Mouse (Mus musculus) thymus, postnatal 14 days (tissue): Measurements from ENCODE around the gene Wdr81.
"Not testable (repeated sequence)": the region's sequence is repeated elsewhere in the genome, so short reads cannot be mapped to it uniquely, and the experiment has no call there.

Experiments used
- DNase-seq: peaks from one replicate; pipeline ENCODE4 v3.0.0; 2021

Gene Wdr81

DNA sequence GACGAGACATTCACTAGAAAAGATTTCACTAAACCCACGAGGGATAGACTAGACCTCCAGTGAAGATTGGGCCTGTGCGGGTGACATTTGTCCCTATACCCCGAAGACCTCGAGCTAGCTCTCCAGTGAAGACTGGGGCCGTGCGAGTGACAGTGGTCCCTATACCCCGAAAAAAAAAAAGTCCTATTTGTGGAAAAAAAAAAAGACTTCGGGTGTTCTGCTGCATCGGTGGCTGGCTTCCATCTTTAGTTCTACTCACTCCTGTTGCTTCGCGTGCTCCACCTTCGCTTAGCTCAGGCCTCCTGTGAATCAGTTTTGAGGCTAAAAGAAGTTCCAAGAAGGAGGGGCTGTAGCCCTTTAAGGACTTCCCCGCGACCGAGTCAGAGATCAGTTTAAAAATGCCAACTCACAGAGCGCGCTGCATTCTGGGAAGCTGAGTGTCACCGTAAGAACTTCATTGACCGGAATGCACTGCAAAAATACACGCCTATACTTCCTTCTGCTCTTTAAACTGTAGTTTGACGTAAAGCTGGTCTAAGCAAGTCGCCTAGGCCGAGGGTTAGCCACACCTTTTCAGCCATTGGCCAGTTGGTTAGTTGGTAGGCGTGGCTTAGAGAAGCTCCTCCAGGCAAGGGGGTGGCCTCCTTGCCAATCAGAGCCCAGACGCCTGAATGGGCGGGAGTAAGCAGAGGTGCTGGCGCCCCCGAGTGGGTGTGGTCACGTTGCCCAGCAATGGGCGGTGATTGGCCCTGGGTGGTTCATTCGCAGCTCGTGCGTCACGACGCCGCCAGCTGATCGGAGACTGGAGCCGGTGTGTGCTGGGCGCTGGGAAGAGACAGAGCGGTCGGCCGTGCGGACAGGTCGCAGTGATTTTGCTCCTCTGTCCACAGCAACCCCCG lies 6.6 kb upstream of the Wdr81 start, which contains the start of gene Tlcd2:
Gene Tlcd2 (plus strand): TSS at position 872 of the 899 bp plus-strand sequence.
- DNase-seq = peak; percentile 99

DNA sequence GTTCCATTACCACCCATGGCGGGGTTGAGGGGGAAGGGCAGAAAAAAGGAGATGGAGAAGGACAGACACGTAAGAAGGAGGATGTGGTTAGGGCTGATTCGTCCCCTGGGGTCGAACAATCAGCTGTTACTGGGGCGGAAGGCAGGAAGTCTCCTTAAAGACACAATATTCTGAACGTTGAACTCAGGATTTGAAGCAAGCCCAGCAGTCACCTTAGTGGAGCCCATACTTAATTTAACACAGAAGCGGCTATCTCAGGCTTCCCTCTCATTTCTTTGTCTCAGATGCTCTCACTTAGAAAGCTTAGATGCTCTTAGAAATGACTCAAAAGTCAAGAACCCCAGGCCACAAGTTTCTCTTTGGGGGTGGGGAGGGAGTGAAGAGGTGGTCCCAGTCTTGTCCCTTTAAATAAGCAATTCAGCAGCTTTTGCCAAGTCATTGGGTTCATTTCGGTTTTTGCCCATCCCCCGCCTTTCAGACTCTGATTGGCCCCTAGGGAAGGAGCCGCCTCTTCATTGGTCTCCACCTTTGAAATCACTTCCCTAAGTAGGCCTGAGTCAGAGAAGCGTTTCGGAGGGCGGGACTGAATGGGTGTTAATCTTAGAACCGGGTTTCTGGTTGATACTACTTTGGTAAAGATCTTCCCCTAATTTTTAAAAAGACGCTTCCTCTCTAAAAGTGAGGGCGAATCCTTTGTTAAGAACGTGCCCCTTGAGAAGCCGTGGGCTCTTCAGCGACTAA lies 5.8 kb upstream of the Wdr81 start:
- peak; percentile 91 for DNase-seq

DNA sequence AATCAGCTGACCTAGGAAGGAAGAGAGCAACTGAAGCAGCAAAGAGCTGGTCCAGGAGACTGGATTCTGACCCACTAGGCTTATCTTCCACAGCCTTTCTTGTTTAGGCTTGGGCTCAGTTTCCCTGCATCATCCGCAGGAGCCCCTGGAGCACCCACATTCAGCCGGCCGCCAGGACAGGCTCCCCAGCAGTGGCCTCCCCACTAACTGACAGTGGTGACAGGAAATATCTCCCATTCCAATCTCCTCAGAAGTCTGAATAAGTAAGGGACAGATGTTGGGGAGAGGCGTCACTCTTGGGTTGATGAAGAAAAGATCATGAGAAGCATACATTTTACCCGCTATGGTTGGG lies 5.2 kb upstream of the Wdr81 start:
- no peak for DNase-seq

DNA sequence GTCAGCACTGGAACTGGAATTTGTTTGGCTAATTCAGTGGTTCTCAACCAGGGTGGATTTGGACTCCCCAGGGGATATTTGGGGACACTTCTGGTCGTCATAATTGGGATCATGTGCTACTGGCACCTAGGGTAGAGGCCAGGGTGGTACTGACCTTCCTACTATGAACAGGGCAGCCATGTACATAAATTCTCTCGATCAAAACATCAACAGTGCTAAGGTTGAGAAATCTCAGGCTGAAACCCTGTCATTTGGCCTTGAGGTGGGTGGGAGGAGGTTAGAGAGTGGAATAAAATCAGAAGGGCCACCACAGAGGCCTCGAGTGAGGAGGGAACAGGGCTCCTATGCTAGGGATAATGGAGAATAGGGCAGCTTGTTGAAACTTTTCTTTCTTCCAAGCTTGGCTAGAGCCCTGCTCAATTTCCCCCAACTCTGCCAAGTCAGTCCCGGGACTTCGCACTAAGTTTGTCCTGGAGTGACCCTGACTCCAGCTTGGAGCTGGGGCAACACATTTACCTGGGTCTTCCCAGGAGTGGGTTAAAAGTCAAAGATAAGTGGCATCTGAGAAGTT lies 4.7 kb upstream of the Wdr81 start:
- no peak for DNase-seq

DNA sequence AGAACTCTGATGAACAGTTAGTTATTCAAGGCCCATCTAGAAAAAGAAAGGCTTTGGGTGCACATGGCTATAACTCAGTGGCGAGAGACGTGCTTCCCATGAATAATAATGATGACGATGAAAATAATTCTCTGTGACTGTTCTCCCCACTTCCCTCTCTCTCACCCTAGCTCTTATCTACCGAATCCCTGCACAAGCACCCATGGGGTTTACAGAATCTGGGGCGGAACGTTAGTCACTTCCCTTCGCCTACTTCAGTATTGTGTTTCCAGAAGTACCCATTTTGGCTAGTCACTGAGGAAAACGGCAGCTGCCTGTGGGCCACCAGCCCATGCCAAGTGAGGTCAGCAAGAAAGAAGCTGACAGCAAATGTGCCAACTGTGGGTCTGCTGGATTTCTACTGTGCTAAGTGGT lies 4.1 kb upstream of the Wdr81 start:
- DNase-seq = peak; percentile 30

DNA sequence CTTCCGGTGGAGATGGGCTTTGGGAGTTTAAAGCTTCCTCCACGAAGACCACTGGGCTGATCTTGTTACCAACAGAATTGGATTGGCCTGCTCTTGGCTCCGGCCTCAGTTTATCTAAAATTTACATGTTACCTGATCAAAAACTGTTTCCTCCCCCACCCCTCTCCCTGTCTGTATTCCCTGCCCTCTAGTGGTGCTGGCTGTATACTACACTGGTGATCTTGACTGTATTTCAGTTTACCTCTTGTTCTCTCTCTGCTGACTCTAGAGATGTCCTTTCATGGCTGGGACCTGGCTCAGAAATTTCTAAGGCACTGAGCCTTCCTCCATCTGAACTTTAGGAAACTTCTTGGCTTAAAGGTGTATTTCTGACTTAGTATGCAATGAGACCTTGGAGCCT lies 3.7 kb upstream of the Wdr81 start:
- peak; percentile 75 for DNase-seq

DNA sequence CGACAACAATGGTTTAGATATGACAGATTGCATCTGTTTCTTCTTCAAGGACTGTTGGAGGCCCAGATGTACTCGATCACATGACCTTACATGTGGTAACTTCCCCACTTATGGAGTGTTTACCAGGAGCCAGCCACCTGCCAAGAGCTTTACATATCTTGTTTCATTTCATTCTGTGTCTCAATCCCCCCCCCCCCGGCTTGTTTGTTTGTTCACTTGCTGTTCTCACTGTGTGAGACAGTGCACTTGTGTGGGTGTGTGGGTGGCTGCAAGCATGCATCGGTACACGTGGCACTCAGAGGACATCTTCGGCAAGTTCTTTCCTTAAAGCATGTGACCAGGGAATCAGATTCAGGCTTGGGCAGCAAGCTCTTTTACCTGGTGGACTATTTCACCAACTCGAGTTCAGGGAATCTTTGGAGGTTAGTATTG lies 1.9 kb upstream of the Wdr81 start:
- peak; percentile 47 for DNase-seq

DNA sequence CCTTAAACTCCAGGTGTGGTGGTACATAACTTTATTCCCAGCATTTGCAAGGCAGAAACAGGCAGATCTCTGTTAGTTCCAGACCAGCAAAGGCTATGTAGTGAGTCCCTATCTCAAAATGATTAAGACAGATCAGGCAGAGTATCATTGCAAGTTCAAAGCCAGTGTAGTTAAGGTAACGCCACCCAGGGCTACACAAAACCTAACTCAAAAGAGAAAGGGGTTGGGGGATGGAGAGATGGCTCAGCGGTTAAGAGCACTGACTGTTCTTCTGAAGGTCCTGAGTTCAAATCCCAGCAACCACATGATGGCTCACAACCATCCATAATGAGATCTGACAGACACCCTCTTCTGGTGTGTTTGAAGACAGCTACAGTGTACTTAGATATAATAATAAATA lies 1.5 kb upstream of the Wdr81 start:
- DNase-seq = not testable (repeated sequence)

DNA sequence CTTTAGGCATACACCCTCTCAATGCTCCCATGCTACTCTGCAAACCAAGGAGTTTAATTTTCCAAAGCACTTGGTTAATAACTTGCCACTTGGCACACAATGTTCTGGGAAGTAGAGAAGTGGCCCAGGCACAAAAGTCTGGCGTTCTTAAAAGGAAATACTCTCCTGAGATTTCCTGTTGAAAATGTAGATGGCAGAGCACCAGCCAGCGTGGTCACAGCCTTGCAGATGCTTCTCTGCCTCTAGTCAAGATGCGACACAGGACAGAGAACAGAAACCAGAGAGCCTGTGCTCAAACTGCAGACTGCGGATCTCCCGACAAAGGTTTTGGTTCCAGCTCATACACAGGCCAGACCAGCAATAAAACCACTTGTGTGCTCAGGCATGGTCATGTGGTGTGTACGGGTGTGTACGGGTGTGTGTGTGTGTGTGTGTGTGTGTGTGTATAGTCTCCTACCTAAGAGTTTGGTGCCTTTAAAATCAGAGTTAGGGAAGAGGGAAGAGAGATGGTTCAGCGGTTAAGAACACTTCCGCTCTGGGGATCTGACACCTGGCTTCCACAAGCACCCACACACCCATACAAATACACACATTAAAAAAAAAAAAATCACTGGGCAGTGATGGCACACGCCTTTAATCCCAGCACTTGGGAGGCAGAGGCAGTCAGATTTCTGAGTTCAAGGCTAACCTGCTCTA lies 672 bp upstream of the Wdr81 start:
- peak; percentile 28 for DNase-seq

DNA sequence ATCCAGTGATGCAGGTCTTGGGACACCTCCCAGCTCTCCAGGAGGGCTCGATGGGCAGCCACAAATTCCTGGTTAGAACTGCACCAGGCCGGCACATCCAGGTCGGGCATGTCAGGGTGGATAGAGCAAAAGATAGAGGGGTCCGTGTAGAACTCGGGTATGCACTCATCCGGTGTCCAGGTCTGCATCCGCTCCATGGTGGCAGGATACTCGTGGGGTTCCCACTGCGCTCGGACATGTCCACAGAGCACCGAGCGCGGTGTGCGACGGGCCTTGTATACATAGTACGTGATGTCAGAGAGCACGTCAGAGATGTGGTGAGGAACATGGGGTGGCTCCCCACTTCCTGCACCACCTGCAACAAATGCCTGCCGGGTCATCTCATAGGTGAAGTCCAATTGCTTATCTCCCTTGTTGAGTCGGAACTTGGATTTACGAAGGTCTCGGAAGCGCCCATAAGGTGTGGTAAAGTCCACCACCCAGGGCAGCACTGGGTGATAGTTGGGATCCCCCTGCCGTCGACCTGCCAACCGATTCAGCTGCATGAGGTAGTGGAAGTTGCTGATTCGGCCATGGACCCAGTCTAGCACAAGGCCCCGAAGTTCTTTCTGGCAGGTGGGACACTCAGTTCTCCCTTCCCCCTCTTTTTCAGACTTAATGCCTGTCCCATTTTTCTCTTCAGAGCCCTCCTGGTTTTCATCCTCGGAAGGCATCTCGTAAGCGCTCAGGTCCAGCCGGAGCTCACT lies 1.5 kb downstream of the Wdr81 start:
- no peak for DNase-seq

DNA sequence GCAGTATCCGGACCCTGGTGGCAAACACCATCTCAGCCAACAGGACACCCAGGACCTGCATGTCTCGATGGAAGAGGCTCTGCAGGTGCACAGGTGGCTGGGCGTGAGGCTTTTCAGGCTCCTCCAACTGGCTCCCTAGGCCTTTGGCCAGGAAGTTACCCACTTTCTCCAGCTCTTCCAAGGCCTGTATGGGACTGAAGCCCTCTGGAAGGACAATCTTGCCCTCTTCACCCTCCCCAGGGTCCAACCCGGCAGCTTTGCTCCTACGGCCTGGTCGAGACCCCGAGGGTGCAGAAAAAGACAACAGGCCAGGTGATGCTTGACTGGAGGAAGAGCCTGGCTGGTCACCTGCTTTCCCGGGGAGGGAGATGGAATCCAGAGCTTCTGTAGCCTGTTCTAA lies 2.4 kb downstream of the Wdr81 start:
- DNase-seq = no peak

DNA sequence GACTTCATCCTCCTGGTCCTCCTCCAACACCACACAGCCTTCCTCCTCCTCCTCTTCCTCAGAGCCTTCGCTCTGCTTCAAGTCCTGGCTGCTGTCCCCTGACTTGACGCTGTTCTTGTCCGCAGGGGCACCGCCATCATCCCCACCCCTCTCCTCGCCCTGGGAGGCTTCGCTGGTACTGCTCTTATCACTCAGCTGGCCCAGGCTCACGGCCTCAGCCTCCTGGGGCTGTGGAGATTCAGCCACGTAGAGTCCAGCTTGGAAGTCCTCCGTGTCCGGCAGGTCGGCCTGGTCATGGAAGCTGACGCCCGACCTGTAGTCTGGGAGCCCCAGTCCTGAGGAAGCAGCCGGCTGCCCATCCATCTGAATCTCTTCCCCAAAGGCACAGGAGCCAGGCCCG lies 3.6 kb downstream of the Wdr81 start:
- DNase-seq = no peak

DNA sequence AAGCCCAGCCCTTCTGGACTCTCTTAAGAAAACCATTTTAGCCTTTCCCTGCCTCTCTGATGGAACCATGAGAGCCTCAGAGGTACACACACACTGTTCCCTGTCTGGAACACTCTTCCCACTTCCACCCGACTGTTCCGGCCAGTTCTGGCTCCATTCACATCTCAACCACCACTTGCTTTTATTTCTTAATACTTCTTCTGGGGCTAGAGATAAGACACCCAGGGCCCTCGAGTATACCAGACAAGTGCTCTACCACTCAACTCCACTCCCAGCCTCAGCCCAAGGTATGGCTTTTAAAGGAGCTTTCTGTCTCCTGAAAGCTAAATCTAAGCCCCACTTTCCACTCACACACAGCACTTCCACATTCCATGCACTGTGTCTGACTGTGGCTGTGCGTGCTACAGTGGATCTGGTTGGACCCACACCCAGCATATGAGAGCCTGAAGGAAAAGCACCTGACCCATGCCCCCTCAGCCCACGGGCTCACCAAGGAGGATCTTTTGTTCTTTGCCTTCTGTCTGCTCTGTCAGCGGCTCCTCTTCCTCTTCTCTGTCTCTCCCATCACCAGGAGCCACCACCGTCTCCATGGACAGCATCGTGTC lies 4.1 kb downstream of the Wdr81 start:
- DNase-seq = no peak

DNA sequence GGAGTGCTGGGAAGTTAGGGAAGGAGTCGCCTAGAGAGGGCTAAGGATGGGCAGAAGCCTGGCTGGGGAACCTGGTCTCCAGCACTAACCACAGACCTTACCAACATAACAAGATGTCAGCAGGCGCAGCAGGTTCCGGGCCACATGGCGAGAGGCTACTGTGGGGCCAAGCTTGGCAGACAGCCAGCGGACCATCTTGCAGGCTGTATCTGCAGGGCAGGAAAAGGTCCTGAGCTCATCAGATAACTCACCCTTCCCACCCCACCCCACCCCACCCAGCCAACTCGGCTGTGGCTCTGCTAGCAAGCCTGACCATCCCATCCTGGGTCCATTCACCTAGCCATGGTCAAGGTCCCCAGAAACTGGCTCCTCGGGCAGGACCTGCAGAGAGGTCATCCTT lies 4.8 kb downstream of the Wdr81 start:
- DNase-seq = no peak

DNA sequence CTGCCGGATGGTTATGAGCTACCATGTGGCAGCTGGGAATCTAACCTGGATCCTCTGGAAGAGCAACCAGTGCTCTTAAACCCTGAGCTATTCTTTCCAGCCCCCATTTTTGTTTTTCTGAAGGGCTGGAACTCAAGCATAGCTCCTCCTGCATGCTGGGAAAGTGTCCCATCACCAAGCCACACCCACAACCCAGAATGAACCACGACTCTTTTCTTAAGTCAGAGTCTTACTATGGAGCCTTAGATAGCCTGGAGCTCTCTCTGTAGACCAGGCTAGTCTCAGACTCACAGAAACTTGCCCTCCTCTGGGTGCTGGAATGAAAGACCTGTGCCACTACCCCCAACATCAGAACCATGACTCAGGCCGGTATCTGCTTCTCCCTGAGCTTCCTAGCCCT lies 5.9 kb downstream of the Wdr81 start:
- DNase-seq = no peak

DNA sequence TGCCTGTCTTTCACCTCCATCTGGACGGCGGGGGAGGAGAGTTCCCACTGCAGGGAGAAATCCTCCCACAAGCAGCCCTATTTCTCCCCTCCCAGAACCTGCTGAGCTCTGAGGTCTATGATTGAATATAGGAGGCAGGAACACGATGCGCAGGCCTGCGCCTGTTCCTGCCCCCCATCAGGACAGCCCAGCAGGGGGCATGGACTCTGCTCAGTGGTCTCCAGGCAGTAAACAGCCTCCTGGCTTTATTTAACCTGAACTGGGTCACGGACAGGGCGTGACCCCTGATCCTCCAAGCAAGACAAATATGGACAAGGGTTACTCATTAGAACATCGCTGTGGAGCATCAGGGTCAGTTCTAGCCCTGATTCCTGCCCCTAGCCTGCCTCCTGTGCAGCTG lies 10.8 kb downstream of the Wdr81 start:
- no peak for DNase-seq

DNA sequence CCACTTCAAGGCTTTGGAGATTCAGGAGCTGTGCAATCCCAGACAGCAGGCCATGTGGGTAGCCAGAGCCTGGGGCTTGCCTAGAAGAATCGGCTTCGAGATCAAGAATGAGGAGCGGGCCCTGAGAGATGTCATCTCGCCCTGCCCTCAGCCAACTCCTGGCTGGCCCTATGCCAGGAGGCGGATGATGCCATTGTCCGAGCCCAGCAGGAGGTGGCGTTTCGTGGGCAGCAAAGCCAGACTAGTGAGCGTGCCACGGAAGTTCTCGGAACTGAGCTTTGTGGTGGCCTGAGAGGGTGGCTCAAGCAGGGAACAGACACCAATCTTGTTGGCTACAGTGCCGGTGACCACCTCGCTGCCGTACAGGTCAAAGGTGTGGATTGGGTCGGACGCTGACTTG lies 12.9 kb downstream of the Wdr81 start:
- DNase-seq = no peak

DNA sequence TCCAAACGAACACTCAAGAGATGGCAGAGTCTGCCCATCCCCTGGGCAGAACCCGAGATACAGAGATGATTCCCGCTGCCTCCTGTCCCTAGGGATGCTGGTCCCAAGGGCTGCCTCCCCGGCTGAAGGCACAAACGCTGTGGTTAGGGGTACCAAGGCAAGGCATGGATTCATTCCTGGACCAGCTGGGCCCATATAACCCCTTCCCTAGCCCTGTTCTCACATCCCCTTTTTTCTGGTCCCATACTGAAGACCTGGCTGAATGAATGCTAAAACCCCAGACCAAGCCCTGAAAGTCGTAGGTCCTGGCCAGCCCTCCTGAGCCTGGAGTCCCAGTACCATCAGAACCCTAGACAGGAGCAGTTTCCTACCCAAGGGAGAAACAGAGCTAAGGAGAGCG lies 13.5 kb downstream of the Wdr81 start:
- DNase-seq = no peak

DNA sequence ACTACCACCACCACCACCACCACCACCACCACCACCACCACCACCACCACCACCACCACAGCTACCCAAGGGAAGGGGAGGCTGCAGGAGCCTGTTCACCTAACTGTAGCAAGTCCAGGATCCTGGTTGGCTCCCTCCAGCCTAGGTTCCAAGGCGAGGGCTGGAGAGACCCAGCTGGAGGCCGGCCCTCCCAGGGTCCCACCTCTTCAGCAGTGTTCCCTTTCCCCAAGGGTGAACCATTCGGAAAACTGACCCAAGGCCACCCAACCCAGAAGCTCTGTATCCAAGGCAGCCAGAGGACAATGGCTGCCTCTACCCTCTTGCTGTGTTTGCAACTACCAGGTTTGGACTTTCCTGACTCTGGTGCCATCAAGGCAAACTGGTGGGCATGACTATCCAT lies 14.6 kb downstream of the Wdr81 start:
- DNase-seq = no peak

DNA sequence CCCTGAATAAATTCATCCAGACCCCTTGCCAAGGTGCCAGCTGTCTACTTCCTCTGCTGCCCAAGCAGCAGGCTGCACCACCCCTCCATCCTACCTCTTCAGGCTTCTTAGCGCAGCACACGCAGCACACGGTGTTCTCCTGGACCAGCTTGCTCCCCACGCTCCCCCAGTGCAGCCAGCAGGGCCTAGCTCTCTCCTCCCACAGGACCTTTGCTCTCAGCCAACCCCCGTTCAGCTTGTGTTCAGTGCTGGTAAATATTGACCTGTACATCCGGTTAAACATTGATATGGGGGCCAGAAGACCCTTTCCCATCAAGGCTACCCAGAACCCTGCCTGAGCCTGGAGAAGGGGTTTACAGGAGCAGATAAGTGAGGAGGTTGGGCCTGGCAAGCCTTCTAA lies 15.2 kb downstream of the Wdr81 start, which contains the start of gene Serpinf2:
Gene Serpinf2 (minus strand): TSS at position 229 of the 400 bp plus-strand sequence.
- no peak for DNase-seq

DNA sequence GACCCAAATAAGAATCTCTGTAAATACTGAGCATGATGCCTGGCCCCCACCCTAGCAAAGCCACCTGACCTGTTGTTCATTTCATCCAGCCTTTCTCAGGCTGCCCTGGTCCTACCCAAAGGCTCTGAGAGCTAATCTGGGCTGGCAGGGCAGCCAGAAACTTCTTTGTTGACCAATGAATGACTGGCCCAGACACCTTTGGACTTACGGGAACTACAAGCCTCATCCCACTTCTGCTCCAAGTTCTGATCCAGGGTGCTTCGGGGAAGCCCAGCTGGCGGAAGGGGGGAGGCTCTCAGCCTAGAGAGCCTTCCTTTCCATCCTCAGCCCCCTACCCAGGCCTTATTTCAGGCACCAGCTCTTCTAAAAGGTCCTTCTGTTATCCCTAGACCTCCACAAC lies 15.7 kb downstream of the Wdr81 start:
- no peak for DNase-seq

DNA sequence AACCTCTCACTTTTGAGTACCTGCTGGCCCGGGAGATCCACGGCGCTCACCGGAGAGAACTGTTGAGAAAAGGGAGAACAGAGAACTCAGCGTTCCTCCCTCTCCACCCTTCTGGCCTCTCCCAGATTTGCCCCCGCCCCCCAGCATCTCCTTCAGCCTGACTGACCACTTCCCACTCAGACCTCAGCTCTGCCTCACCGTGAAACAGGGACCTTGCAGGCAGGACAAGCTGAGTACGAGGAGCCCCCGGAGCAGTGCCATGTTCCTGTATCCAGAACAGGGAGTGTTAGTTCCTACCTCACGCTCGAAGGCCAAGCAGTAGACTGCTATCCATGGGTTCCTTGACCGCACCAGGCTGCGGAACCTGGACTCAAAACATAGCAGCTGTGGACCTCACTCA lies 16.3 kb downstream of the Wdr81 start:
- no peak for DNase-seq
